Mouse (Mus musculus) A20 (cell line): ENCODE measurements around the gene Mrpl45.
"Not testable (repeated sequence)": the region's sequence is repeated elsewhere in the genome, so short reads cannot be mapped to it uniquely, and the experiment has no call there.

Experiments used
- DNase-seq: peaks from one replicate; pipeline ENCODE4 v3.0.0-alpha.2; 2011; ENCODE audit warnings: low read depth, low spot score

Gene Mrpl45

DNA sequence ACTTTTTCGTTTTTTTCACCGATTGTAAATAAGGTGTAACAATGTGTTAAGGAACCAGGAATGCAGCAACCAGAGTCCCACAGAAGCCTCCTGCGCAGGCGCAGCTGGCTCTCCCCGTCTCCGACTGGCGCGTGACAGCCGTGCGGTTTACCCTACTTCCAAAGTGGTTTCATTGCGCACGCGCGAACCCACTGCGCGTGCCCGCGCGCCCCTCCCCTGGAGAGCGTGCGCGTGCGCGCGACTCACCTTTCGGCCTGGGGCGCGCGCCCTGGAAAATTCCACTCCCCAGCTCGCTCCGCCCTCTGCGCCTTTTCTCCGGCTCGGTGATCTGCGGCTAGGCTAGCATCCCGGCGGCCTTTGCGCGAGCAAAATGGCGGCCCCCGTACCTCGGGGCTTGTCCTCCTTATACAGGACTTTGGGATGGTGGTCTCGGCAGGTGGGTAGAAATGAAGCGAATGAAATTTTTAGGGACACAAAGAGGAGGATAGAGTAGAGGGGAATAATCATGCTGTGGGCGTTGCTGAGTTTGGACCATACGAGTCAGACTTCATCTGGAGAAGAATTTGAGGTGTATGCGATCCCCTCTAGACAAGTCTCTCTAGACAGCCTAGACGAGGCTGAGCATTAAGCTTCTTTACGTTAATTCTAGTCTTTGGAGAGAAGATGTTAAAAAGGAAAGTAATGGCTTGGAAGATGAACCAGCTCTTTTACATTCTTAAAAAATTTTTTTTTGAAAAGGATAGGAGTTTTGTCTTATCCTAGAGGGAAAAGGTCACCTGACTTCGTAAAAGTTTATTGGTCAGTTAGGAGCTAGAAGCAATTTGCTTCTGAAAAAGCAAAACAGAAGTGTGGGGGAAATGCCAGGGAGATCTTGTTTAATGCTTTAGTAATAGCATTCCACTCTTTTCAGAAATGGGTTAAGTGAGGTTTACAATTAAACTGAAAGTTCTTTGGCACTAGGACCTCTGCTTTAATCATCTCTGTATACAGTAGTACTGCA lies at the start of gene Mrpl45:
Gene Mrpl45 (plus strand): TSS at position 213 of the 1,000 bp plus-strand sequence.
- DNase-seq: peak; percentile 100

GRCm38 (mm10) chr11:97266544-97266943 lies 49.0 kb upstream of the Mrpl45 start:
- DNase-seq: not testable (repeated sequence)

- peak; percentile 45 for DNase-seq
Measured at GRCm38 (mm10) chr11:97270004-97270403, 45.5 kb upstream of the Mrpl45 start.

DNA sequence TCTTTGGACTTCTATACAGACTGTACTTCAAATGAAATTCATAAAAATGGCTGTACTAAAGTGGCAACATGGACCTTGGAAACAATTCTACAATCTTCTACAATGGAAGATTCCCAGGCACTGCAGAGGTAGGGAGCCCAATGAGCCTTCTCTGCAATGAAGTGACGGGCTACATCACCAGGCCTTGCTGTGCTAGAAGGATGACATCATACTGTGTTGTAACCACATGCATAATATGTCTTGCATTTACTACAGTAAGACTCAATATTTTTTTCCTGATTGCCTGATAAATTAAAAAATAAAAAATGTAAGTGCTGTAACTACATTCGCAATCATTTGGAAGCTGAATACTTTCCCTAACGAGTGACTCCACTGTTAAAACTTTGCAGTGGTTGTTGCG lies 42.7 kb upstream of the Mrpl45 start:
- DNase-seq: no peak

- DNase-seq: peak; percentile 59
Measured at GRCm38 (mm10) chr11:97273613-97274012, 41.9 kb upstream of the Mrpl45 start.

DNA sequence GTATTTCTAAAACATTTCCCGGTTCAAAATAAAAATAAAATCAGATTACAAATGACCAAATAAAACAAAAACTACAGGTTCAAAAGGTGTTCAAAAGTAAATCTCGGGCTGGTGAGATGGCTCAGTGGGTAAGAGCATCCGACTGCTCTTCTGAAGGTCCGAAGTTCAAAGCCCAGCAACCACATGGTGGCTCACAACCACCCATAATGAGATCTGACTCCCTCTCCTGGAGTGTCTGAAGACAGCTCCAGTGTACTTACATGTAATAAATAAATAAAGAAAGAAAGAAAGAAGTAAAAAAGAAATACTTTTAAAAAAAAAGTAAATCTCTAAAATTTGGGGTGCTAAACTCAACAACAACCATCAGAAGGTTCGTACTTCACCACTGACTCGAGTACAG lies 40.6 kb upstream of the Mrpl45 start:
- DNase-seq: not testable (repeated sequence)

- peak; percentile 59 for DNase-seq
Measured at GRCm38 (mm10) chr11:97275349-97275748, 40.2 kb upstream of the Mrpl45 start.

DNA sequence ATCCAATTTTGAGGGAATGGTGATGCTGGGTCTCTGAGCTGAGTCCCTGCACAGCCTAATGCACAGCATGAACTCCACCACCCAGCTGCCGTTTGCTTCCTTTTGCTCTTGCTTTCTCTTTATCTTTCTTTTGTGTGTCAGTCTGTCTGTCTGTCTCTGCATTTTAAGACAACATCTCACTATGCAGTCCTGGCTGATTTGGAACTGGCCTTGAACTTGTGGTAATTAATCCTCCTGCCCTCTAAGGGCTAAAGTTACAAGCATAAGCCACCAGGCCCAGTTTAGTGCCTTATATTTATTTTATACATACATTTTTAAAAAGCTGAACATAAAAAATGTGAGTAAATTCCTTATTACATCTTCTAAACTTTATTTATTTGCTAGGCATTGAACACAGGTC lies 39.5 kb upstream of the Mrpl45 start:
- DNase-seq: no peak

GRCm38 (mm10) chr11:97277166-97277565 lies 38.4 kb upstream of the Mrpl45 start:
- peak; percentile 47 for DNase-seq

DNA sequence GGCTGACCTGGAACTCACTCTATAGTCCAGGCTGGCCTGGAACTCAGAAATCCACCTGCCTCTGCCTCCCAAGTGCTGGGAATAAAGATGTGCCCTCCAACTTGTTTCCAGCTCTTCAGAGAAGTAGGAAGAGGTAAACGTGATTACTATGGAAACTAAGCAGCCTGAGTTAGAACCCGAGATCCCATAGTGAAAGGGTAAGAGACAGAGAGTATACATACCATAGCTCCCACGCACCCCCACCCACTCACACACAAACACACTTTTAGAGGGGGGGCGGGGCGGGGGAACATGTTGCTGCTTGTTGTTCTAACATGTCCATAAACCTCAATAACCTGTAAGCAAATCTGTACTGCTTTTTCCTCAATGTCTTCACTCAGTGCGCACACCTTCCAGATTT lies 37.1 kb upstream of the Mrpl45 start:
- DNase-seq: peak; percentile 62

- no peak for DNase-seq
Measured at GRCm38 (mm10) chr11:97279040-97279404, 36.5 kb upstream of the Mrpl45 start.

- peak; percentile 63 for DNase-seq
Measured at GRCm38 (mm10) chr11:97279405-97280215, 35.9 kb upstream of the Mrpl45 start.

GRCm38 (mm10) chr11:97280216-97280861 lies 35.2 kb upstream of the Mrpl45 start, which contains the start of gene Npepps:
Gene Npepps, minus strand, starts transcription at chr11:97280638.
- DNase-seq: peak; percentile 83

DNA sequence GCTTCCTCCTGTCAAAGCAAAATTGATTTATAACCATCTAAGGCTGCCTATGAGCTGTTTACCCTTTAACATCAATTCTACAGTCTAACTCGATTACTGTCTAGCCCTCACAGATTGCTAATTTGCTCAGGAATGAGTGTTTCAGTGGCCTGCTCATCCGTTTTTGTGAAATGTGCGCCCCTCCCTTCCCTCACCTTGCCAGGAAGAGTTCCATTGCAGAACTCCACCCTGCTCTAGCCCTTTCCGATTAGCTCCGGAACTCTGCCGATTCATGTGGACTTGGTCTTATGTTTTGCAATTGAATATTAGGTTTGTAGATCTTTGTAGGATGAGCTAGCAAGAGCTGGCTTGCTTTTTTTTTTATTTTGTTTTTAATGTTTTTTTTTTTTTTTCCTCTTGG lies 33.3 kb upstream of the Mrpl45 start:
- DNase-seq: no peak

DNA sequence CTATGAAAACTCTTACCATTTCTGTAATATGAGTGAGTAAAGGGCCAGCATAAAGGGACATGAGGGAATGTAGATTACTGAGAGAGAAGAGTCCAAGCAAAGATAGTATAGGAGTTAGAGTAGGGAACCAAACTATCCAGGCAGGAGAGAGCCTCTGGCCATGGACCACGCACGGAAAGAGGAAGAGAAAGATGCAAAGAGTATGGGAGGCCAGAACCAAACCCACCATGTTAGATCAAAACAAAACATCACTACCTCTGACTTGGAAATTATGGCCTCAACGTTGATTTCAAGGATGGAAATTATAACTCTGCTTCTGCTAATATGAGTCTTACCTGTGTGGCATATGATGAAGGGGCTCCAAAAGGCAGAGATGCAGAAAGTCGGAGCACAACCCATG lies 30.7 kb upstream of the Mrpl45 start:
- DNase-seq: no peak

DNA sequence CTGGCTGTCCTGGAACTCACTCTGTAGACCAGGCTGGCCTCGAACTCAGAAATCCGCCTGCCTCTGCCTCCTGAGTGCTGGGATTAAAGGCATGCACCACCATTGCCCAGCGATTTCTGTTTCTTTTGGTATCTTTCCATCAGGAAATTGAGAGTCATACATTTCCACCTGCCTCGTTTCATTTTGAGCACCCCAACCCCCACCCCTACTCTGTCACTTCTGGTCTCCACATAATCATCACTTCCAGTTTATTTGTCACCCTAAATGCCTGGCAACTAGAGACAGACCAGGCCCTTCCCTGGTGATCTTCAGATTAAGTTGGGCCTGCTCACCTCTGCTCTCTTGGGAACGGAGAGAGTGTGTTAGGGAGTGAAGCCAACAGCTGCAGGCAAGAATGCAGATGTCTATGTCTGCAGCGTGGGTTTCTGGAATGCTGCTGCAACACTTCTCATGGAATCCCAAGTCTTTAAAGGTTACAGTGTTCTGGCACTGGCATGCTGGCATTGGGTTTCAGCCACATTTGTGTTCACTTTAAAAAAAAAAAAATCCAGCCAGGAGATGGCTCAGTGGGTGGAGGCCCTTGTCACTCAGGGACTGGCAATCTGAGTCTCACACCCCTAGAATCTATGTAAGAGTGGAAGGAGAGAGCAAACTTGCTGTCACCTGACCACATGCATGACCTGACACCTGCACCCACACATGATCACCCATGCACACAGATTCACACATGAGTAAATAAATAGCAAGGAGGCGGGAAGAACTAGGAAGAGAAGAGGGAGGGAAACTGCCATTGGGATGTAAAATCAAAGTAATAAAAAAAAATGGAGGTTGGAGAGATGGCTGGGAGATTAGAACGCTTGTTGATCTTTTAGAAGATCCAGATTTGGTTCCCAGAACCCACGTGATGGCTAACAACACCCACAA lies 29.4 kb upstream of the Mrpl45 start:
- DNase-seq: peak; percentile 67

DNA sequence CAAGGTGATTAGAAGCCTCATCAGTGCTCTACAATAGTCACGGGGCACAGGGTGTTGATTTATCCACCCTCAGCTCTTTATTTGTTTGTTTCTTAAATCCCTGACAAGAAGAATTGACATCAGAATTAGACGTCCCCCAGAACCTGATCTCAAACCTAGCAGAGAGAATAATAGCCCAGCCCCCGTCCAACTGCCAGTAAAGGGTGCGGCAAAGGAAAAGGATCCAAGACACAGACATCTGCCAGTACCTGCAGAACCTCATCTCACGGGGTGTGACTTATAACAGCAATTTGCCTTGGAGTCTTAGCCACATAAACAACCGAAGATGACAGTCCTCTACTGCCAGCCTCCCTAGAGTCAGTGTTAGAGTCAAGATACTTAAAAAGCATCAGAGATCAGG lies 28.5 kb upstream of the Mrpl45 start:
- DNase-seq: peak; percentile 27

- no peak for DNase-seq
Measured at GRCm38 (mm10) chr11:97287643-97288042, 27.9 kb upstream of the Mrpl45 start.

DNA sequence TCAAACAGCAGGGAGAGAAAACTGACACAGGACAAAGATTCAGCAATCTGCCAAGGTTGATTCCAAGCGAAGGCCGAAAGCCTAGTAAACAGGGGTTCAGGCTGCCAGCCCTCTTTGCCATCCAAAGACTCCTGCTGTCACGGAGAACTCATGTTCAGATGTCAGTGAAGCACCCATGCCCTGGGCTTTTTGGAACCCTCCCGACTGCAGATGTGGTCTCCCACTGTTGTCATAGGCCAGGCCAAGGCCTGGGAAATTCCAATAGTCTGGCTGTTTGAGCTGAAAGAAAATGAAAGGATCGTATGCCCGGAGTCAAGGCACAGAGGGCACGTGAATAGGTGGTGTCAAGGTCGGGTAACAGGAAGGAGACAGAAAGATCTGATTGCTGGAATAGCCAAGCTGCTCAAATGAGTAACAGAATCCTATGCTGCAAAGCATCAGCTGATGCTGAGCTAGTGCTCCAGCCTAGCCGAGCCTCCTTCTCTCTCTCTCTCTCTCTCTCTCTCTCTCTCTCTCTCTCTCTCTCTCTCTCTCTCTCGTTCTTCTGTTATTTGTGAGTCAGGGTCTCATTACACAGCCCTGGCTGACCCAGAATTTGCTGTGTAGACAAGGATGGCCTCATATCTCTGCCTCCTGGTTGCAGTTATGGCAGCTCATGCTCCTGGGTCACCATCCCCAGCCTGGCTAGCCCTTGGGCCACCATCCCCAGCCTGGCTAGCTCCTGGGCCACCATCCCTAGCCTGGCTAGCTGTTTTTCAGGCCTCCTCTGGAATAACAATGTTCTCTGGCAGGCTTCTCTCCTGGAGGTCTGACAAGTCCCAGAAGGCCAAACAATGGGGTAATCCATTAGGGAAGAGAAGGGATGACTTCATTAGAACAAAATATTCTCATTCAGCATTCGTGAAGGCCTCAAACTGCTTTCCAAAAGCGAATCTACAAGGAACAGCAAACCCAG lies 26.0 kb upstream of the Mrpl45 start:
- peak; percentile 21 for DNase-seq

- DNase-seq: no peak
Measured at GRCm38 (mm10) chr11:97292731-97293130, 22.8 kb upstream of the Mrpl45 start.
